Mouse (Mus musculus) midbrain, embryonic 16.5 days (tissue): ENCODE measurements around the gene Gldc. TPM values are rescaled to one million over a fixed set of nuclear protein-coding genes. Genes with fewer than 3 reads are reported as not detected.
A peak's percentile ranks its signal among the peaks of the same experiment; 100 is the strongest.

ENCODE experiments used
- ATAC-seq: fragments of 200-750 bp; cut with Nextera tagmentation; 2 replicates; pipeline ENCODE4 v1.8.0; 2017; ENCODE audit warnings: moderate TSS enrichment
- H3K27ac ChIP-seq: fragments of 300-500 bp; sonication (generic); 2 replicates; pipeline ENCODE4 v1.5.1; 2014; ENCODE audit warnings: mild to moderate bottlenecking, low read length, mixed read lengths
- H3K27me3 ChIP-seq: fragments of 300-500 bp; sonication (generic); 2 replicates; pipeline ENCODE4 v1.6.1; 2014; ENCODE audit warnings: low read depth, low read length, mixed read lengths; ENCODE audit not compliant: control insufficient read depth, insufficient read depth
- H3K36me3 ChIP-seq: fragments of 300-500 bp; sonication (generic); 2 replicates; pipeline ENCODE4 v1.6.1; 2014; ENCODE audit warnings: mild to moderate bottlenecking, low read length, moderate library complexity, mixed read lengths; ENCODE audit not compliant: control insufficient read depth, insufficient read depth
- H3K4me1 ChIP-seq: fragments of 300-500 bp; sonication (generic); 2 replicates; pipeline ENCODE4 v1.6.1; 2014; ENCODE audit warnings: mild to moderate bottlenecking, low read length, mixed read lengths; ENCODE audit not compliant: control insufficient read depth, insufficient read depth
- H3K4me2 ChIP-seq: fragments of 300-500 bp; sonication (generic); 2 replicates; pipeline ENCODE4 v1.6.1; 2014; ENCODE audit warnings: mild to moderate bottlenecking, low read length, mixed read lengths
- H3K4me3 ChIP-seq: fragments of 300-500 bp; sonication (generic); 2 replicates; pipeline ENCODE4 v1.5.1; 2014; ENCODE audit warnings: low read depth, mild to moderate bottlenecking, low read length, moderate library complexity, mixed read lengths
- H3K9ac ChIP-seq: fragments of 300-500 bp; sonication (generic); 2 replicates; pipeline ENCODE4 v1.6.1; 2014; ENCODE audit warnings: low read depth, low read length, mixed read lengths
- H3K9me3 ChIP-seq: fragments of 300-500 bp; sonication (generic); replicated peaks from 2 replicates; pipeline ENCODE4 v1.6.1; 2014; ENCODE audit warnings: mild to moderate bottlenecking, low read length, mixed read lengths; ENCODE audit not compliant: control insufficient read depth, poor library complexity, severe bottlenecking
- WGBS: fragments of 180-500 bp; shearing (Covaris S2); extraction: QIAGEN DNeasy Blood & Tissue Kit; methylation state at CpG from one replicate; pipeline ENCODE4 v1.1.7; 2014; 5-methylcytosine and 5-hydroxymethylcytosine counted together
- polyA plus RNA-seq: library from polyadenylated mRNA; unstranded; fragments of >200 nt; fragmentation: Nextera tagmentation; extraction: Ambion mirVana; gene quantifications from 2 replicates; pipeline ENCODE4 v1.2.1, GENCODE M21; 2015

The Gldc gene
- polyA plus RNA-seq, 1 experiment from 2014 or later = 5.9 TPM

DNA sequence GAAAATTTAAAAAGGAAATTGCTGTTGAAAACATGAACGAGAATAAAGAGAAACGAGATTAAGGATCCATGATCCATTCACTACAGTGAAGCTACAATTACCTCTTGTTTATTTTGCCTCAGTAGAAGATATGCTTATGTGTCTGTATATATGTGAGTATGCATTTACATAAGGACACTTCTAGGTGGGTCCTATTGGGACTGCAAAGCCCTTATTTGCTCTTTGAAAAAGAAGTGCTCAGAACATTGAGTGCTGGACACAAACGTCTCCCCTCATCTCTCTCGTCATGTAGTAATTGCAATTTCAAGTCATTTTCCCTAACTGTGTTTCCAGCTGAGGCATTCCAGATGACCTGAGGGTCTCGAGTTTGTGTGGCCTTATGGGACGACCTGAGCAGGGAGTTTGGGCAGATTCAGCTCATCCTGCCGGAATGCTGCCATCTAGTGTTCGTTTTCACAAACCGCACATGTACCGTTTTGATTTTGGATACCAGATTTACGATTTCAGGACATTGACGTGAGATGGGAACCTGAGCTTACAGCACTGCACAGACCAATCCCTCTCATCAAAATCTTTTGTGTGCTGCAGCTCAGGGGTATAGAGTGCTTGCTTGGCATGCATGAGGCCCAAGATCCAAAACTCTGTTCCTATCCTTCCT is 30.1 kb upstream of the Gldc start:
- Histone ChIP-seq H3K4me1 (no peaks in the 10 kb centered on the region; the same call in 1 of the 2 replicates), H3K9me3 (no peaks in the 10 kb centered on the region), H3K4me3 (no peak overlapping the region), H3K27ac (no peak overlapping the region), H3K4me2 (no peak overlapping the region), H3K36me3 (no peaks in the 10 kb centered on the region), H3K27me3 (no peaks in the 10 kb centered on the region), H3K9ac (0 out of 2 replicates have a peak overlapping the region, but pooled peaks have one; percentile 14)
- 20% methylated on average over 12 of the region's 12 CpGs for WGBS
- peak; percentile 68 for ATAC-seq

- H3K9me3 ChIP-seq = no peaks in the 10 kb centered on the region
- no peak for ATAC-seq
- no peaks in the 10 kb centered on the region for H3K36me3 ChIP-seq
- no peaks in the 10 kb centered on the region for H3K27me3 ChIP-seq
- no peaks in the 10 kb centered on the region; the same call in 1 of the 2 replicates for H3K4me1 ChIP-seq
- no peak overlapping the region for H3K9ac ChIP-seq
- no peak overlapping the region for H3K4me2 ChIP-seq
- 87% methylated on average over 7 of the region's 7 CpGs for WGBS
- no peak overlapping the region for H3K27ac ChIP-seq
- H3K4me3 ChIP-seq = no peak overlapping the region
Observed at GRCm38 (mm10) chr19:30202177-30202576, 26.9 kb upstream of the Gldc start.

DNA sequence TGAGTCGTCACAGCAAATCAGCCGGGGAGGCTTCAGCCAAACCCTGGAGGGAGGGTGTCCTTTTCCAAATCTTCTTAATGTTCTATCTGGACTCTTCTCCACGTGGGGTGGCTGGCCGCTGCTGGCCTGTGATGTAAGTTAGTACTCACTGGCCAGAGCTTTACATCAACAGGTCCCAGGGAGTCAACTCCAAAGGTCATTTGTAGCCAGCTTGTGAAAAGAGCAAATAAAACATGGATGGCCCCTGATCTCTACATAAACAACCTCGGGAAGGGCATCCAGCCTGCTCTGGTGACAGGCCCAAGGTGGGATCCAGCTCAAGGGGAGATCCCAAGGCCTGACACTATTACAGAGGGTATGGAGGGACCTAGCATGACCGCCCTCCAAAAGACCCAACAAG is 19.8 kb upstream of the Gldc start:
- Histone ChIP-seq H3K4me2 (no peak overlapping the region), H3K4me1 (no peaks in the 10 kb centered on the region)
- 85% methylated on average over 6 of the region's 6 CpGs for WGBS

GRCm38 (mm10) chr19:30187232-30187631 is 12.0 kb upstream of the Gldc start:
- H3K9me3 ChIP-seq = no peaks in the 10 kb centered on the region
- H3K27ac ChIP-seq = no peak overlapping the region
- H3K27me3 ChIP-seq = no peaks in the 10 kb centered on the region
- 94% methylated on average over 2 of the region's 2 CpGs for WGBS
- H3K4me3 ChIP-seq = no peak overlapping the region
- ATAC-seq = no peak
- no peaks in the 10 kb centered on the region for H3K4me1 ChIP-seq
- no peak overlapping the region for H3K9ac ChIP-seq
- no peaks in the 10 kb centered on the region for H3K36me3 ChIP-seq
- H3K4me2 ChIP-seq = no peak overlapping the region

More for the DNA sequence above, 19.8 kb upstream of the Gldc start:
- Histone ChIP-seq H3K27me3 (no peaks in the 10 kb centered on the region), H3K27ac (no peak overlapping the region), H3K36me3 (no peaks in the 10 kb centered on the region), H3K4me3 (no peak overlapping the region), H3K9ac (no peak overlapping the region), H3K9me3 (no peaks in the 10 kb centered on the region)
- ATAC-seq = no peak

GRCm38 (mm10) chr19:30185536-30185935 is 10.3 kb upstream of the Gldc start:
- H3K4me3 ChIP-seq = no peak overlapping the region
- no peaks in the 10 kb centered on the region for H3K27me3 ChIP-seq
- H3K9ac ChIP-seq = no peak overlapping the region
- no peaks in the 10 kb centered on the region for H3K9me3 ChIP-seq
- H3K36me3 ChIP-seq = no peaks in the 10 kb centered on the region
- no peaks in the 10 kb centered on the region for H3K4me1 ChIP-seq
- WGBS = 98% methylated on average over 2 of the region's 2 CpGs
- no peak for ATAC-seq
- H3K4me2 ChIP-seq = no peak overlapping the region
- H3K27ac ChIP-seq = no peak overlapping the region

GRCm38 (mm10) chr19:30179979-30180378 is 4.8 kb upstream of the Gldc start:
- peaks cover 6% of the 10 kb centered on the region for H3K4me1 ChIP-seq
- H3K4me3 ChIP-seq = no peak overlapping the region
- no peak overlapping the region for H3K9ac ChIP-seq
- H3K27me3 ChIP-seq = peaks cover 3% of the 10 kb centered on the region
- H3K27ac ChIP-seq = no peak overlapping the region
- no peak overlapping the region for H3K4me2 ChIP-seq
- no peaks in the 10 kb centered on the region for H3K36me3 ChIP-seq
- no peak for ATAC-seq
- 100% methylated on average over 1 of the region's 1 CpGs for WGBS
- H3K9me3 ChIP-seq = no peaks in the 10 kb centered on the region

GRCm38 (mm10) chr19:30174074-30174670 is 1.1 kb downstream of the Gldc start:
- 4% methylated on average over 15 of the region's 15 CpGs for WGBS
- H3K4me1 ChIP-seq = peaks cover 13% of the 10 kb centered on the region
- peak overlapping the region; percentile 66 for H3K4me3 ChIP-seq
- H3K27ac ChIP-seq = no peak overlapping the region
- H3K27me3 ChIP-seq = peaks cover 3% of the 10 kb centered on the region
- no peaks in the 10 kb centered on the region for H3K36me3 ChIP-seq
- H3K9ac ChIP-seq = peak overlapping the region; percentile 70; the same call in 1 of the 2 replicates
- peak overlapping the region; percentile 100 for H3K4me2 ChIP-seq
- no peaks in the 10 kb centered on the region for H3K9me3 ChIP-seq
- ATAC-seq = no peak

DNA sequence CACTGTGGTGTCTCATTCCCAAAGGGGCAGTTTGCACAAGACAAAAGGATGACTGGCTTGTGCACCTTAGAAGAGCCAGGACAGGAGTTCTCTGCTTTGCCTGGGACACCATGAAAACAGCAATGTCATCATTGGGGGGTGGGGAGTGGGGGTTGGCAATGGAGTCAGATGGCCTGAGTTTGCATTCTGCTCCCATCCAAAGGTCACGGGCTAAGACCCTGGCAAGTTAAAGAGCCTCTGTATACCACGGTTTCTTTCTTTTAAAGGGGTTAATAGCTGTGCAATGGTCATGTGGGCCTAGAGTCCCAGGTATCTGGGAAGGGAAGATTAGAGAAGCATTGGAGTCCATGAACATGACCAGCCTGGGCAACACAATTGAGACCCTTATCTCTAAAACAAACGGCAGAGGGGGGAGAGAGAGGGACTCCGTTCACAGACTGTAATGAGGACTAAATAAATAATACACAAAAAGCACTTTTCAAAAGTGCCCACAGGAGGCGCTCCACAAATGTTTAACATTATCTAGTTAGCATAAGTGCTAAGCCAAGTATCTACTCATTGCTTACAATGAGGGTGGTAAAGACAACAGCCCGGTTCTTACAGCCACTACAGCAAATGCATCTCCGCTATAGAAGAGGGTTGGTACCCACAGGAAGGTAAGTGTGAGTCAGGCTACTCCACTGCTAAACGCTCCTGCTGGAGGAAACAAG is 3.7 kb downstream of the Gldc start:
- peaks cover 3% of the 10 kb centered on the region for H3K27me3 ChIP-seq
- no peak overlapping the region for H3K27ac ChIP-seq
- no peak overlapping the region for H3K4me2 ChIP-seq
- no peak for ATAC-seq
- WGBS = 81% methylated on average over 8 of the region's 8 CpGs
- no peak overlapping the region for H3K9ac ChIP-seq
- H3K4me3 ChIP-seq = no peak overlapping the region
- H3K4me1 ChIP-seq = peaks cover 13% of the 10 kb centered on the region
- no peaks in the 10 kb centered on the region for H3K9me3 ChIP-seq
- no peaks in the 10 kb centered on the region for H3K36me3 ChIP-seq

DNA sequence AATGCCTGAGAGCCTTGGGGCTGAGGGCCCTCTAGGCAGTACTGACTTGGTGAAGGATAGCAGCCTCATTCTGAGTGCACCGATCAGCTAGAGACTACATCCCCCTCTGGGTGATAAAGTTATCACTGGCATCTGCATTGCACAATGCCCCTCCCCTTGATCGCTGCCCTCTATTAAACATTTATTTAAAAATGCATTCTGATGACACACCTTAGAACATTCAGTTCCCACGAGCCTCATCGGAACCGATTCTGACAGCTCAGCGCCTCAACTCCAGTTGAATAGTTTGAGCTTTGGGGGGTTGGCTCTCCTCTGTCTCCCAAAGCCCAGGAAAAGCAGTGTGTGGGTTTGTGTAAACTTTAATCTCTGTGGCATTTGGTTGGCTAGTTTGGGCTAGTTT is 4.9 kb downstream of the Gldc start:
- Histone ChIP-seq H3K36me3 (no peaks in the 10 kb centered on the region), H3K4me1 (peaks cover 10% of the 10 kb centered on the region), H3K4me3 (no peak overlapping the region), H3K9ac (no peak overlapping the region), H3K27ac (no peak overlapping the region), H3K9me3 (no peaks in the 10 kb centered on the region), H3K27me3 (peaks cover 3% of the 10 kb centered on the region), H3K4me2 (no peak overlapping the region)
- no peak for ATAC-seq
- 84% methylated on average over 6 of the region's 6 CpGs for WGBS
